Mouse (Mus musculus): ENCODE data around the gene Ttyh1.

DNA sequence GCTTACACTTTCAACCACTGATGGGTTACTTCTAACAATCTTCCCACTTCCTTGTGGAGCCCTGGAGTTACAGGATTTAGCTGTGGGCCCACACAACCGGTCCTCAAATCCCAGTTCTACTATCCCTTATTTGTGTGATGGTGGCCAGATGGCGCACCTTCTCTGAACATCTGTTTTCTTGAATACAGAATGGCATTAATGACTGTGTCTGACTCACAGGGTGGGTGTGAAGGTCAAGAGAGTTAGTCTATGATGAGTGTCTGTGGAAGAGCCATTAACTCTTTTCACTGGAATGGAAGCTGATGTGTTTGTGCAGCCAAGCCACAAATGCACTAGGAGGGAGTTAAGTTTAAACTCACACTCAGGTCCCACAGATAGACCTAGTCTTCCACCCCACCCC lies 20.9 kb upstream of the Ttyh1 start:
- TF ChIP-seq MAFK (IDR thresholded peaks at IDR 0.05; ENCODE audit: insufficient read depth, low read depth, low read length) (no peak), ZC3H11A (IDR thresholded peaks at IDR 0.05; ENCODE audit: borderline replicate concordance, low read depth, low read length) (no peak), CHD2 (IDR thresholded peaks at IDR 0.05; ENCODE audit: low read depth, low read length) (no peak), HCFC1 (IDR thresholded peaks at IDR 0.05; ENCODE audit: borderline replicate concordance, insufficient read depth, low read length) (no peak)

Data from ES-E14 (cell line).